Mouse (Mus musculus) myocyte (in vitro differentiated cells): ENCODE measurements around the gene Ngly1. TPM values are rescaled to one million over a fixed set of nuclear protein-coding genes. Genes with fewer than 3 reads are reported as not detected.

Source experiments
- H3K27me3 ChIP-seq: one replicate; pipeline ENCODE4 v1.6.1; 2011; ENCODE audit not compliant: control insufficient read depth, insufficient read depth, insufficient read length
- H3K36me3 ChIP-seq: one replicate; pipeline ENCODE4 v1.6.1; 2011; ENCODE audit not compliant: control insufficient read depth, insufficient read depth
- H3K4me2 ChIP-seq: one replicate; pipeline ENCODE4 v1.6.1; 2011; ENCODE audit warnings: low read depth, control low read depth
- H3K4me3 ChIP-seq: one replicate; pipeline ENCODE4 v1.5.1; 2011; ENCODE audit warnings: mild to moderate bottlenecking, control low read depth, moderate library complexity
- H3K79me2 ChIP-seq: one replicate; pipeline ENCODE4 v1.6.1; 2011; ENCODE audit not compliant: control insufficient read depth, insufficient read depth
- H3ac ChIP-seq: one replicate; pipeline ENCODE4 v1.6.1; 2011; ENCODE audit not compliant: control insufficient read depth, insufficient read length
- CEBPB ChIP-seq: IDR thresholded peaks from 2 replicates; pipeline ENCODE4 v1.6.1; 2011; ENCODE audit warnings: mild to moderate bottlenecking, moderate library complexity; ENCODE audit not compliant: poor library complexity, insufficient read depth, severe bottlenecking
- E2F4 ChIP-seq: IDR thresholded peaks from one replicate; pipeline ENCODE4 v1.6.1; 2011; ENCODE audit warnings: mild to moderate bottlenecking, control low read depth, moderate library complexity; ENCODE audit not compliant: insufficient read depth
- MAX ChIP-seq: IDR thresholded peaks from one replicate; pipeline ENCODE4 v1.6.1; 2011; ENCODE audit warnings: low read depth, mild to moderate bottlenecking, control low read depth
- MYOD1 ChIP-seq, 3 experiments: IDR thresholded peaks; one replicate each; pipeline ENCODE4 v1.6.1; 2011; ENCODE audit warnings: control low read depth in 2 of 3, low read depth in 2 of 3, mild to moderate bottlenecking in 2 of 3, moderate library complexity in 1 of 3; ENCODE audit not compliant: insufficient read length in 2 of 3, control insufficient read depth in 1 of 3
- MYOG ChIP-seq, 3 experiments: IDR thresholded peaks; one replicate each; pipeline ENCODE4 v1.6.1; 2011; ENCODE audit warnings: control low read depth in 2 of 3, low read depth in 2 of 3, mild to moderate bottlenecking in 2 of 3; ENCODE audit not compliant: insufficient read length in 2 of 3, control insufficient read depth in 1 of 3, insufficient read depth in 1 of 3
- POLR2A ChIP-seq: IDR thresholded peaks from one replicate; pipeline ENCODE4 v1.6.1; 2011; ENCODE audit warnings: low read depth, mild to moderate bottlenecking, control low read depth, moderate library complexity; ENCODE audit not compliant: insufficient read length
- POLR2AphosphoS2 ChIP-seq: IDR thresholded peaks from one replicate; pipeline ENCODE4 v1.6.1; 2011; ENCODE audit warnings: low read depth, control low read depth; ENCODE audit not compliant: insufficient read length
- REST ChIP-seq: IDR thresholded peaks from one replicate; pipeline ENCODE4 v1.6.1; 2011; ENCODE audit warnings: mild to moderate bottlenecking, control low read depth, moderate library complexity; ENCODE audit not compliant: insufficient read depth, insufficient read length
- SRF ChIP-seq: IDR thresholded peaks from one replicate; pipeline ENCODE4 v1.6.1; 2011; ENCODE audit warnings: low read depth; ENCODE audit not compliant: control insufficient read depth, insufficient read length
- TCF12 ChIP-seq: IDR thresholded peaks from one replicate; pipeline ENCODE4 v1.6.1; 2011; ENCODE audit warnings: mild to moderate bottlenecking, control low read depth; ENCODE audit not compliant: poor library complexity, insufficient read depth, severe bottlenecking
- TCF3 ChIP-seq: IDR thresholded peaks from one replicate; pipeline ENCODE4 v1.6.1; 2011; ENCODE audit warnings: low read depth, control low read depth; ENCODE audit not compliant: insufficient read length
- USF1 ChIP-seq: IDR thresholded peaks from one replicate; pipeline ENCODE4 v1.6.1; 2011; ENCODE audit warnings: low read depth, mild to moderate bottlenecking, control low read depth, moderate library complexity
- polyA plus RNA-seq: library from polyadenylated mRNA; unstranded; fragments of >200 nt; fragmentation: generic; extraction: Trizol; gene quantifications from one replicate; pipeline ENCODE4 v1.2.1, GENCODE M21; 2012; ENCODE audit warnings: missing spikeins

The Ngly1 gene
- polyA plus RNA-seq, 1 experiment, result 8.0 TPM

DNA sequence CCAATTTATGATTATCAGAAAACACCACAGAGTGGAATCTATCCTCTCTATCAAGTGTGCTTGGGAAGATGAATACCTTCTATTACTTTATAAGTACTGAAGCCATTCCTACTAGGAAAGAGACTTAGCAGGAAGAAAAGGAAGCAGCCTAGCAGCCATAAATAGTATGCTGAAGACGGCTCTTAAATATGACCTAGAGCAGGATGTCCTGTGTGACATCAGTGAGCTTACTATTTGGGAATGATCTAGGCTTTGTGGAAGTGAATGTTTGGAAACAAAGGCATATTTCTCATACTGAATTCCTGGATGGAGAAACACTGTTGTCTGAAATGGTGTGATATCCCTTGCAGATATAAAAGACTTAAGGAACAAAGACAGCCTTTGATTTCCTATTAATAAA, 67.6 kb downstream of the Ngly1 start:
- no peak overlapping the region for H3K4me2 ChIP-seq
- no peak overlapping the region for H3K4me3 ChIP-seq
- H3ac ChIP-seq, result no peak overlapping the region
- H3K36me3 ChIP-seq, result no peaks in the 10 kb centered on the region
- no peaks in the 10 kb centered on the region for H3K27me3 ChIP-seq
- TF ChIP-seq CEBPB (no peak), E2F4 (no peak), MYOG (IDR thresholded peaks at IDR 0.05; ENCODE audit: control insufficient read depth in 1 of 3, insufficient read depth in 1 of 3, insufficient read length in 2 of 3, low read depth in 2 of 3) (no peak), USF1 (no peak), POLR2A (no peak), TCF12 (no peak), POLR2AphosphoS2 (no peak), MYOD1 (IDR thresholded peaks at IDR 0.05; ENCODE audit: control insufficient read depth in 1 of 3, insufficient read length in 2 of 3, low read depth in 2 of 3) (no peak), TCF3 (no peak), REST (no peak), MAX (no peak), SRF (no peak)
- no peaks in the 10 kb centered on the region for H3K79me2 ChIP-seq

DNA sequence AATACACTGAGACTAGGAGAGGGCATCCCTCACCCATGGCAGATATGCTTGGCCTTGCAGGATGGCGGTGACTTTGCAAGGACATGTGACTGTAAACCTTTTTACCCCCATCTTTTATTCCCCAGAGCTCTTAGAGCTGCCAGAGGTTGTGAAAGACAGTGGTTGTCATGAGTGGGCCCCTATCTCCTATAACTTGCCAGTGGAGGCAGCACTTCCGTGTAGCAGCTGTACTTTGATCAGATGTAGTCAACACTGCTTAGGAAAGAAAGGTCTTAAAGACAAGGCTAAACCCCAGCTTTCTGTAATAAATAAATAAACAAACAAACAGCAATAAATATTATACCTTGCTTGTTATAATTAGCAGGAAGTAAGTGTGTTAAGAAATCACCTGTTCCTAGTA, 70.7 kb downstream of the Ngly1 start:
- H3K4me3 ChIP-seq, result no peak overlapping the region
- no peak overlapping the region for H3K4me2 ChIP-seq
- no peak overlapping the region for H3ac ChIP-seq
- no peaks in the 10 kb centered on the region for H3K27me3 ChIP-seq
- no peaks in the 10 kb centered on the region for H3K79me2 ChIP-seq
- TF ChIP-seq TCF3, result no peak
- TF ChIP-seq REST, result no peak
- no peak for TF ChIP-seq MYOD1 (IDR thresholded peaks at IDR 0.05; ENCODE audit: control insufficient read depth in 1 of 3, insufficient read length in 2 of 3, low read depth in 2 of 3)
- TF ChIP-seq CEBPB, result no peak
- no peak for TF ChIP-seq MAX
- TF ChIP-seq TCF12, result no peak
- no peaks in the 10 kb centered on the region for H3K36me3 ChIP-seq

DNA sequence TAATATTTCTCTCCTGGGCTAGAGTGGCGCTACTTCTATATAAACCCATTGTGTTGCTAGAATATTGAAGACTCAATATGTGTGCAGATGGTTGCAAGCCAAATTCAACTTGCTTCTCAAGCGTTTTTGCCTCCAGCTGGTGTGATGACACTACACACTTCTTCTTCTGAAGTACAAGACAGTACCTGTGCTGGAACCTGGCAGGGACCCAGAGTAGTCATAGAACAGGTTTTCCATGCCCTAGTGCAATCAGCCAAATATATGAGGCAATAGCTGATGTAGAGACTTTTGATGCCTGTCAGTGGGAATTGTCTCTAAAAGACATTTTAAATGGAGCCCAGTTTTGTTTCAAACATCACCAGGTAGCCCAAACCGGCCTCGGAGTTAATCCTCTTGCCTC, 75.3 kb downstream of the Ngly1 start:
- H3K79me2 ChIP-seq, result no peaks in the 10 kb centered on the region
- H3K4me2 ChIP-seq, result no peak overlapping the region
- H3ac ChIP-seq, result no peak overlapping the region
- H3K27me3 ChIP-seq, result no peaks in the 10 kb centered on the region
- H3K4me3 ChIP-seq, result no peak overlapping the region
- TF ChIP-seq POLR2AphosphoS2 (no peak), POLR2A (no peak), E2F4 (no peak), SRF (no peak), CEBPB (no peak), MYOD1 (IDR thresholded peaks at IDR 0.05; ENCODE audit: control insufficient read depth in 1 of 3, insufficient read length in 2 of 3, low read depth in 2 of 3) (no peak), MYOG (IDR thresholded peaks at IDR 0.05; ENCODE audit: control insufficient read depth in 1 of 3, insufficient read depth in 1 of 3, insufficient read length in 2 of 3, low read depth in 2 of 3) (no peak), TCF3 (no peak), REST (no peak), MAX (no peak), USF1 (no peak), TCF12 (no peak)
- no peaks in the 10 kb centered on the region for H3K36me3 ChIP-seq

DNA sequence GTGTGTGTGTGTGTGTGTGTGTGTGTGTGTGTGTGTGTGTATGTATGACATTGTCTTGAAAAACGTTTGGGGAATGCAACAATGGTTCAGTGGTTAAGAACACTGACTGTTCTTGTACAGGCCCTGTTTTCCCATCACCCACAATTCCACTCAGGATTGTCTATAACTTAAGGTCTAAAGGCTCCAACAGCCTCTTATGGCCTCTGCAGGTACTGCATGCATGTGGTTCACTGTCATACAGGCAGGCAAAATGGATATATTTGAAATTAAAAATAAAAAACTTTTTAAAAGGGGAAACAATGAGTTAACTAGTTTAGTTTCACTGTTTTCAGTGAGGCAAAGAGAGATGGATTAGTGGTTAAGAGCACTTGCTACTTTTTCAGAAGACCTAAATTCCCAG, 76.1 kb downstream of the Ngly1 start:
- no peaks in the 10 kb centered on the region for H3K27me3 ChIP-seq

DNA sequence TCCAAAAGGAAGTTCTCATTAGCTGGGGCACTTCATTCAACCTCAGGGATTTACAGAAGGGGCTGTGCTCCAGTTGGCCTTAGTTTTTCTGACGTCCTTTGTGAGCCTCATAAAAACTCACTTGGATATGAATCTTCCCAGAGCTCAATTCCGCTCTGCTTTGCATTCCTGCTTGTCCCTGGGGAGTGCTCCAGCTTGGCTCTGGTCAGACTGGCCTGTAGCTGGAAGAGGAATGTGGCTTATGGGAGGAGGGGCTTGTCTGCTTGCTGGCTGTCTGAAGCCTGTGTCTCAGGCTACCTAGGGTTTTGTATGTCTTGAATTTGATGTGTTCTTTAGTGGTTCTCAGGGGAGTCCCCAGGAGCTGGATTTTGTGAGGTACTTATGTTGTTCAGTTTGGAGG, 79.5 kb downstream of the Ngly1 start:
- Histone ChIP-seq H3K4me3 (no peak overlapping the region), H3K36me3 (no peaks in the 10 kb centered on the region), H3K79me2 (no peaks in the 10 kb centered on the region), H3K27me3 (no peaks in the 10 kb centered on the region), H3ac (no peak overlapping the region), H3K4me2 (no peak overlapping the region)
- no peak for TF ChIP-seq MYOD1 (IDR thresholded peaks at IDR 0.05; ENCODE audit: control insufficient read depth in 1 of 3, insufficient read length in 2 of 3, low read depth in 2 of 3)
- TF ChIP-seq TCF3, result no peak
- TF ChIP-seq SRF, result no peak
- TF ChIP-seq MYOG (IDR thresholded peaks at IDR 0.05; ENCODE audit: control insufficient read depth in 1 of 3, insufficient read depth in 1 of 3, insufficient read length in 2 of 3, low read depth in 2 of 3), result no peak
- no peak for TF ChIP-seq CEBPB
- no peak for TF ChIP-seq E2F4
- TF ChIP-seq POLR2A, result no peak
- no peak for TF ChIP-seq POLR2AphosphoS2
- no peak for TF ChIP-seq TCF12
- no peak for TF ChIP-seq REST
- no peak for TF ChIP-seq MAX
- TF ChIP-seq USF1, result no peak

More for the DNA sequence above, 76.1 kb downstream of the Ngly1 start:
- Histone ChIP-seq H3ac (no peak overlapping the region), H3K4me2 (no peak overlapping the region), H3K36me3 (no peaks in the 10 kb centered on the region), H3K4me3 (no peak overlapping the region), H3K79me2 (no peaks in the 10 kb centered on the region)
- TF ChIP-seq MAX (no peak), TCF12 (no peak), MYOG (IDR thresholded peaks at IDR 0.05; ENCODE audit: control insufficient read depth in 1 of 3, insufficient read depth in 1 of 3, insufficient read length in 2 of 3, low read depth in 2 of 3) (no peak), TCF3 (no peak), POLR2A (no peak), MYOD1 (IDR thresholded peaks at IDR 0.05; ENCODE audit: control insufficient read depth in 1 of 3, insufficient read length in 2 of 3, low read depth in 2 of 3) (no peak), CEBPB (no peak)
